Mouse (Mus musculus) CH12.LX (cell line): ENCODE results near the gene D16Ertd472e. TPM values are rescaled to one million over a fixed set of nuclear protein-coding genes. Genes with fewer than 3 reads are reported as not detected.
A peak's percentile ranks its signal among the peaks of the same experiment; 100 is the strongest.

Experiments used
- DNase-seq: peaks from one replicate; pipeline ENCODE4 v3.0.0-alpha.2; 2013; ENCODE audit errors: extremely low read depth
- H3K27ac ChIP-seq: 2 replicates; pipeline ENCODE4 v1.5.1; 2012; ENCODE audit warnings: low read depth, mild to moderate bottlenecking, control low read depth, moderate library complexity; ENCODE audit not compliant: insufficient read depth
- H3K27me3 ChIP-seq: replicated peaks from 2 replicates; pipeline ENCODE3; 2012; ENCODE audit warnings: inconsistent platforms
- H3K36me3 ChIP-seq, 2 experiments: replicated peaks in 1 of 2; 2 replicates each; pipeline versions ENCODE3 to v1.6.1; 2012; ENCODE audit warnings: inconsistent platforms in 1 of 2, low read length in 1 of 2, mild to moderate bottlenecking in 1 of 2, mixed read lengths in 1 of 2, moderate library complexity in 1 of 2; ENCODE audit not compliant: control insufficient read depth in 1 of 2, insufficient read depth in 1 of 2
- H3K4me1 ChIP-seq, 2 experiments: 2 replicates each; pipeline ENCODE4 v1.6.1; 2012; ENCODE audit warnings: inconsistent platforms in 1 of 2, moderate library complexity in 1 of 2; ENCODE audit not compliant: insufficient read depth in 2 of 2, control insufficient read depth in 1 of 2
- H3K4me2 ChIP-seq: 2 replicates; pipeline ENCODE4 v1.6.1; 2012; ENCODE audit warnings: low read depth, mild to moderate bottlenecking, control low read depth; ENCODE audit not compliant: poor library complexity, insufficient read depth, severe bottlenecking
- H3K4me3 ChIP-seq, 3 experiments: fragments of 150-350 bp in 1 of 3; sonication (generic) in 1 of 3; replicated peaks in 1 of 3; 2 replicates each; pipeline versions ENCODE3 to v1.5.1; 2011 to 2012; ENCODE audit warnings: low read depth in 2 of 3, low read length in 2 of 3, mild to moderate bottlenecking in 2 of 3, moderate library complexity in 2 of 3, control low read depth in 1 of 3, improper control_type of control experiment in 1 of 3, inconsistent platforms in 1 of 3, mixed read lengths in 1 of 3; ENCODE audit not compliant: poor library complexity in 1 of 3
- H3K79me2 ChIP-seq: replicated peaks from 2 replicates; pipeline ENCODE4 v1.6.1; 2012; ENCODE audit warnings: mild to moderate bottlenecking, moderate library complexity; ENCODE audit not compliant: control insufficient read depth, poor library complexity, insufficient read depth, severe bottlenecking; ENCODE audit errors: extremely low read depth
- H3K9ac ChIP-seq: 2 replicates; pipeline ENCODE4 v1.6.1; 2012; ENCODE audit warnings: low read depth, mild to moderate bottlenecking, control low read depth, moderate library complexity; ENCODE audit not compliant: insufficient read depth
- H3K9me3 ChIP-seq: replicated peaks from 2 replicates; pipeline ENCODE3; 2012; ENCODE audit warnings: low read length, inconsistent platforms, mixed read lengths
- CHD1 ChIP-seq: IDR thresholded peaks from 2 replicates; pipeline ENCODE4 v1.6.1; 2012; ENCODE audit warnings: low read depth, low read length, improper control_type of control experiment, inconsistent platforms
- CHD2 ChIP-seq: IDR thresholded peaks from 2 replicates; pipeline ENCODE4 v1.6.1; 2011; ENCODE audit warnings: low read length, improper control_type of control experiment
- E2F4 ChIP-seq: IDR thresholded peaks from 2 replicates; pipeline ENCODE4 v1.6.1; 2011; ENCODE audit warnings: low read depth, low read length, improper control_type of control experiment; ENCODE audit not compliant: insufficient replicate concordance
- MAX ChIP-seq: IDR thresholded peaks from 2 replicates; pipeline ENCODE4 v1.6.1; 2011; ENCODE audit warnings: low read length, improper control_type of control experiment
- MXI1 ChIP-seq: IDR thresholded peaks from 2 replicates; pipeline ENCODE4 v1.6.1; 2011; ENCODE audit warnings: mild to moderate bottlenecking, low read depth, low read length, improper control_type of control experiment
- MYC ChIP-seq: IDR thresholded peaks from 2 replicates; pipeline ENCODE4 v1.6.1; 2011; ENCODE audit warnings: low read depth, mild to moderate bottlenecking, improper control_type of control experiment, low read length
- POLR2A ChIP-seq: IDR thresholded peaks from 2 replicates; pipeline ENCODE4 v1.6.1; 2011; ENCODE audit warnings: low read depth, mild to moderate bottlenecking, improper control_type of control experiment, low read length
- POLR2AphosphoS2 ChIP-seq: IDR thresholded peaks from 2 replicates; pipeline ENCODE4 v1.6.1; 2011; ENCODE audit warnings: low read depth, low read length, improper control_type of control experiment
- RCOR1 ChIP-seq: conservative IDR thresholded peaks from 2 replicates; pipeline ENCODE4 v1.6.1; 2012; ENCODE audit warnings: low read depth, mild to moderate bottlenecking, inconsistent platforms, low read length, improper control_type of control experiment
- TBP ChIP-seq: conservative IDR thresholded peaks from 2 replicates; pipeline ENCODE4 v1.6.1; 2011; ENCODE audit warnings: low read depth, low read length, improper control_type of control experiment
- ZMIZ1 ChIP-seq: IDR thresholded peaks from 2 replicates; pipeline ENCODE4 v1.6.1; 2012; ENCODE audit warnings: low read depth, mild to moderate bottlenecking, inconsistent platforms, low read length, improper control_type of control experiment
- dilution Hi-C: fragments of 300-500 bp; cut with MboI; formaldehyde crosslinking; loops from 2 replicates; pipeline ENCODE4 v1.14.3; 2020; ENCODE audit warnings: low sequenced_read_pairs; ENCODE audit not compliant: extremely low pct_unique_long_range_greater_than_20kb, extremely low pct_ligation_motif_present
- in situ Hi-C: fragments of 300-500 bp; cut with MboI; formaldehyde crosslinking; loops from 3 replicates; pipeline ENCODE4 v1.14.3; 2019; ENCODE audit warnings: low sequenced_read_pairs, low pct_ligation_motif_present, low pct_unique_long_range_greater_than_20kb, mixed read lengths
- polyA plus RNA-seq: library from polyadenylated mRNA; unstranded; fragments of >175 nt; gene quantifications from 2 replicates; pipeline ENCODE4 v1.2.1, GENCODE M21; 2012; ENCODE audit warnings: low read depth; ENCODE audit not compliant: insufficient read length
- total RNA-seq, 2 experiments: library from RNA; depleted of rRNA; stranded (reverse); fragments of 300-350 nt in 1 of 2; fragments of >200 nt in 1 of 2; gene quantifications; 2 replicates each; pipeline ENCODE4 v1.2.3; 2012 to 2014

D16Ertd472e gene
- total and polyA plus RNA-seq, 3 experiments: 40.6 to 77.5 (median 65.4) TPM

DNA sequence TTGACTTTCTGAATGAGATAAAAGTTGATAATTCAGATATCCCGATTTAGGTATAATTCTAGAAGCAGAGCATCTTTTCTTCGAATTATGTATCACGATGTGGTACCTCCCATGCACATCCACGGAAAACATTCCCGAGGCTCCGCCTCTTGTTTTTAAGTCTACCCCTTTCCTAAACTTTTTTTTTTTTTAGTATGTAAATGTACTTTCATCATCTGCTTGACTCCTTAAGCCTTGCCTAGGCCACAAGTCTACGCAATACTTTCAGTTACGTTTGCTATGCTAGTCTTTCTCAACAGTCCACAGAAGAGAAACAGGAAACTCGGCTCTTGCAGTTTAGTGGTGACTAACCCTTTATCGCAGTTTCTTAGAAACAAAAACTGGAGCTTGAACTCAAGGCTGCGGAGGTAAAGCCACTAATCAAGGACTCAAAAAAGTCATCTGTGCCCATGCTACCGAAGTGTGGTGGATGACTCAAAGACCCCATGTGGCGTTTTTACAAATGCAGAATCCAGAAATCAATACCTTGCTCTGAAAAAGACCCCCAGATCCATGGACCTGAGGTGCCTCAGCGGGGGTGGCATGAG, 670 bp upstream of the D16Ertd472e start (continued):
- peak; percentile 38; the same call in 1 of the 2 replicates for TF ChIP-seq CHD2
- peak; percentile 46; the same call in 1 of the 2 replicates for TF ChIP-seq POLR2A
- TF ChIP-seq MXI1: no peak; the same call in 1 of the 2 replicates
- TF ChIP-seq E2F4: peak; percentile 73; the same call in 1 of the 2 replicates

DNA sequence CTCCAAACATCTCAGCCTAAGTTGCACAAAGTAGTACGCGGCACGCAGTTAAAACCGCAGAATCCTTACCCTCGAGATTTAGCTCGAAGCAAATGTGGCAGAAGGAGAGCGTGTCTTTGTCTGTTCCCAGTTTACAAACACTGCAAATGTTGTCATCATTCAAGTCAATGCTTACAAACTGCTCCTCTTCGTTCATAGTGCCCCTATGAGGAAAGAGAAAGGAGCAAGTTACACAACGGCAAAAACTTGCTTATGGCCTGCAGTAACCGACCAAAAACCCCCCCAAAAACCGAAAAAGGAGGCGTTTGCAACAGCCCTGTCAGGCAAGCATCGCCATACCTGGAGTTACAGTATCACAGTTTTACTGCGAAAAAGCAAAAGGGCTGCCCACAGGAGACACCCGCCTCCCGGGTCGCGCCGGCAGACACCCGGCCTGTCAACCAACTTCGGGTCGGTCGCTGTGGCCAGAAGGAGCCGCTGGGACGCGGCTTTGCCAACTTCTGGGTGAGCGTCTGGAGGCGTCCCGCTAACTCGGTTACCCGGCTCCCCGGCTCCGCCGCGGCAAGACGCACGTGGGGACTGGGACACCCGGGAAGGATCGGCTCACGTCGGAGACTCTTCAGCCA, 543 bp downstream of the D16Ertd472e start:
- Histone ChIP-seq H3K4me2 (peak overlapping the region; percentile 47), H3K4me3 (peak overlapping the region; percentile 86 to 96 (median 86)), H3K4me1 (peaks cover 9 to 29% of the 10 kb centered on the region in 2 experiments; a peak in 3 of 4 replicates), H3K79me2 (peaks cover 37% of the 10 kb centered on the region), H3K36me3 (peaks cover 12 to 26% of the 10 kb centered on the region in 2 experiments), H3K27ac (peak overlapping the region; percentile 97), H3K9me3 (peaks cover 4% of the 10 kb centered on the region), H3K9ac (peak overlapping the region; percentile 92), H3K27me3 (no peaks in the 10 kb centered on the region)
- in situ Hi-C loops (loop anchor here (5.0 kb wide), 1 partner anchor 46 kb away; no protein-coding TSS in a partner anchor), dilution Hi-C loops (no loop called here)
- no peak for DNase-seq
- TF ChIP-seq CHD1: 0 out of 2 replicates have a peak, but pooled peaks have one; percentile 9
- TF ChIP-seq RCOR1: no peak
- no peak for TF ChIP-seq POLR2AphosphoS2
- TF ChIP-seq MAX: peak; percentile 40; the same call in 1 of the 2 replicates
- peak; percentile 51; the same call in 1 of the 2 replicates for TF ChIP-seq MXI1
- TF ChIP-seq TBP: 0 out of 2 replicates have a peak, but pooled peaks have one; percentile 5

DNA sequence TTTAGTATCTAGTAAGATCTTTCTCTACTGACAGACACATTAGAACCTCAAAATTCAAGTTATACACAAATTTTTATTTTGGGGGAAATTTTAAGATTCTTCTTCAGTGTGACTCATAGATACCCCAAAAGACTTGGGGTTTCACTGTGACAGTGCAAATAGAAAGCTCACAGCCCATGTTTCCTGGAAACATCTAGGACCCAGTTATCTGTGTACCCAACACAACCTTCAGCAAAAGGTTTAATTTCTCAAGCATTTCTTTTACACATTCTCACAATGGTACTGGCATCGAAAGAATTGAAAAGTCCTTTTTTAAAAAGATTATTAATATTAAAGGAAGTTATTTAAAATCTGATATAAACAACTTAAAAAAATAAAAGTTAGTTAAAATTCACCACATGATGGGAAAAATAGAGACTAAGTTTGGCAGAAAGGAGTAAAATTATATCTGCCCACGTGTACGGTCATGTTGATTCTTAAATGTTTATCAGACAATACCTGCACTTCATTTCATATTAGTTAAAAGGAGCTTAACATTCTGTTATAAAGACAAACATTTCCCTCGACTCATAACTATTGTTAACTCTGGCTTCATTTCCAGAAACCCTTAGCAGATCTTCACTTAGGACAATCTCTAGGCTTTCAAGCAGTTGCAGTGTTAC, 1.2 kb downstream of the D16Ertd472e start:
- DNase-seq: no peak
- Histone ChIP-seq H3K9ac (peak overlapping the region; percentile 92), H3K4me3 (peak overlapping the region; percentile 86 to 96 (median 86))

More for the DNA sequence above, 1.2 kb downstream of the D16Ertd472e start:
- peak overlapping the region; percentile 80 for H3K4me2 ChIP-seq
- in situ Hi-C loops: loop anchor here (5.0 kb wide), 1 partner anchor 47 kb away; no protein-coding TSS in a partner anchor
- no peaks in the 10 kb centered on the region for H3K9me3 ChIP-seq
- dilution Hi-C loops: no loop called here
- H3K79me2 ChIP-seq: peaks cover 37% of the 10 kb centered on the region
- H3K4me1 ChIP-seq: peaks cover 9 to 29% of the 10 kb centered on the region in 2 experiments; a peak in 3 of 4 replicates
- no peaks in the 10 kb centered on the region for H3K27me3 ChIP-seq
- peaks cover 12 to 26% of the 10 kb centered on the region in 2 experiments for H3K36me3 ChIP-seq
- peak overlapping the region; percentile 97 for H3K27ac ChIP-seq
- TF ChIP-seq TBP (peak; percentile 17; the same call in 1 of the 2 replicates), ZMIZ1 (no peak), E2F4 (0 out of 2 replicates have a peak, but pooled peaks have one; percentile 15), MYC (peak; percentile 52; the same call in 1 of the 2 replicates), CHD1 (peak; percentile 77; the same call in 1 of the 2 replicates)
